Mouse (Mus musculus): ENCODE measurements around the gene Mnt.

The Mnt gene

GRCm38 (mm10) chr11:74832503-74833143, 1.9 kb downstream of the Mnt start:
- DNase-seq, result peak; percentile 76

- no peak for DNase-seq
Observed at GRCm38 (mm10) chr11:74833536-74834358, 3.0 kb downstream of the Mnt start.

- no peak for DNase-seq
Observed at GRCm38 (mm10) chr11:74834359-74834638, 3.6 kb downstream of the Mnt start.

GRCm38 (mm10) chr11:74834650-74835277, 4.0 kb downstream of the Mnt start:
- DNase-seq, result no peak

- no peak for DNase-seq
Observed at GRCm38 (mm10) chr11:74835593-74836224, 5.0 kb downstream of the Mnt start.

- no peak for DNase-seq
Observed at GRCm38 (mm10) chr11:74836225-74837055, 5.7 kb downstream of the Mnt start.

GRCm38 (mm10) chr11:74837056-74837693, 6.5 kb downstream of the Mnt start:
- DNase-seq, result no peak

GRCm38 (mm10) chr11:74837694-74838431, 7.1 kb downstream of the Mnt start:
- peak; percentile 97 for DNase-seq

- DNase-seq, result peak; percentile 97
Observed at GRCm38 (mm10) chr11:74838441-74838840, 7.7 kb downstream of the Mnt start.

GRCm38 (mm10) chr11:74838971-74839370, 8.3 kb downstream of the Mnt start:
- peak; percentile 92 for DNase-seq

- no peak for DNase-seq
Observed at GRCm38 (mm10) chr11:74839860-74840715, 9.4 kb downstream of the Mnt start.

GRCm38 (mm10) chr11:74840739-74841138, 10.0 kb downstream of the Mnt start:
- DNase-seq, result no peak

GRCm38 (mm10) chr11:74841366-74841765, 10.6 kb downstream of the Mnt start:
- DNase-seq, result peak; percentile 83

GRCm38 (mm10) chr11:74842045-74842444, 11.3 kb downstream of the Mnt start:
- DNase-seq, result no peak

GRCm38 (mm10) chr11:74842656-74843434, 12.1 kb downstream of the Mnt start:
- no peak for DNase-seq

GRCm38 (mm10) chr11:74843435-74843714, 12.7 kb downstream of the Mnt start:
- peak; percentile 47 for DNase-seq

- no peak for DNase-seq
Observed at GRCm38 (mm10) chr11:74843761-74844160, 13.0 kb downstream of the Mnt start.

- no peak for DNase-seq
Observed at GRCm38 (mm10) chr11:74845784-74846183, 15.1 kb downstream of the Mnt start.

GRCm38 (mm10) chr11:74847919-74848521, 17.3 kb downstream of the Mnt start:
- peak; percentile 86 for DNase-seq

Data from kidney, postnatal 14 days (tissue).